In the genomic region with DNA sequence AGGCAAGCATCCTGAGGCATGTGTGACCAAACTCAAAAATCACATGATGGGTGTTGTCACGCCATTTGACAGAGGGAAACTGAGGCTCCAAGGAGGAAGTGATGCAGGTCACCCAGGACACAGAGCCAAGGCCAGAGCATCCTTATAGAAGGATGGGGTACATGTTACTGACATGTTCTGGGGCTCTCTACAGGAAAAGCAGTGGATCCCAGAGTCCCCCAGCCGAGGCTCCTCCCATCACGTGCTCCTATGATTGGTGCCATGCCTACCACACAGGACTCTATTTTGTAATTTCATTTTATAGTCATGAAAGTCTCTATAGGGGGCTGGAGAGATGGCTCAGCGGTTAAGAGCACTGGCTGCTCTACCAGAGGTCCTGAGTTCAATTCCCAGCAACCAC, we compare ENCODE assay signal across 10 mouse cellular contexts. TPM values are rescaled to one million over a fixed set of nuclear protein-coding genes. Genes with fewer than 3 reads are reported as not detected.
A peak's percentile ranks its signal among the peaks of the same experiment; 100 is the strongest.
DNase-seq lines count a peak whose midpoint lies in the region; ATAC-seq and TF ChIP-seq lines count a peak whose summit lies in the region.
"Had no signal": no experiment of that assay in that cellular context is flagged by ENCODE, and none has a peak within 500 bp of the region (broad histone marks: within the 10 kb centered on the region; RNA-seq: fewer than 3 reads in every experiment).

No protein-coding gene starts in this region.

- no peak for ATAC-seq in cerebellum, adult (ENCODE audit: insufficient number of reproducible peaks, low FRiP score, low TSS enrichment)
- no peak for ATAC-seq in kidney, postnatal 0 days (replicated peaks; ENCODE audit: low FRiP score, low read depth)
- ATAC-seq in embryonic facial prominence, embryonic 14.5 days (ENCODE audit: low read depth) = no peak
- no peak for ATAC-seq in limb, embryonic 12.5 days (ENCODE audit: insufficient number of reproducible peaks, insufficient read depth, low FRiP score, low TSS enrichment, low read depth)

- peaks cover 6% of the 10 kb centered on the region; the same call in 1 of the 2 replicates for H3K36me3 ChIP-seq in kidney, postnatal 0 days (ENCODE audit: insufficient read depth, low read length)
- H3K36me3 ChIP-seq in embryonic facial prominence, embryonic 14.5 days (ENCODE audit: control insufficient read depth, insufficient read depth, low read length) = peaks cover 49% of the 10 kb centered on the region
- H3K36me3 ChIP-seq in limb, embryonic 12.5 days = peaks cover 65% of the 10 kb centered on the region

- DNase-seq in cerebellum, adult 11-12 months = peak; percentile 45
- DNase-seq in kidney, postnatal 0 days (ENCODE audit: low spot score) = no peak
- DNase-seq in kidney, adult 8-10 months = no peak
- no peak for DNase-seq in embryonic facial prominence, embryonic 14.5 days (ENCODE audit: low spot score)
- no peak for DNase-seq in frontal cortex, postnatal 10 days (ENCODE audit: low spot score in 2 of 2)
- no peak for DNase-seq in spleen, postnatal 36 days (ENCODE audit: low spot score in 2 of 2)
- DNase-seq: lung, adult 18-20 months had no signal

- no peak overlapping the region for H3K9ac ChIP-seq in kidney, postnatal 0 days (ENCODE audit: low read depth, low read length)
- no peak overlapping the region for H3K9ac ChIP-seq in embryonic facial prominence, embryonic 14.5 days (ENCODE audit: low read depth, low read length)
- H3K9ac ChIP-seq in limb, embryonic 12.5 days (replicated peaks) = no peak overlapping the region

- peaks cover 18% of the 10 kb centered on the region for H3K4me1 ChIP-seq in kidney, postnatal 0 days (replicated peaks; ENCODE audit: insufficient read depth, low read length)
- peaks cover 28% of the 10 kb centered on the region for H3K4me1 ChIP-seq in embryonic facial prominence, embryonic 14.5 days (ENCODE audit: control insufficient read depth, insufficient read depth, low read length)
- H3K4me1 ChIP-seq in limb, embryonic 12.5 days (replicated peaks) = peaks cover 29% of the 10 kb centered on the region

- H3K4me3 ChIP-seq in kidney, postnatal 0 days (replicated peaks; ENCODE audit: low read depth, low read length) = no peak overlapping the region
- H3K4me3 ChIP-seq in embryonic facial prominence, embryonic 14.5 days (ENCODE audit: low read depth, low read length) = no peak overlapping the region
- no peak overlapping the region for H3K4me3 ChIP-seq in limb, embryonic 12.5 days (replicated peaks)

- WGBS in kidney, postnatal 0 days = 84% methylated on average over 4 of the region's 4 CpGs
- WGBS in embryonic facial prominence, embryonic 14.5 days = 81% methylated on average over 4 of the region's 4 CpGs
- 78% methylated on average over 4 of the region's 4 CpGs for WGBS in limb, embryonic 12.5 days

- H3K4me2 ChIP-seq in kidney, postnatal 0 days (ENCODE audit: low read length) = no peak overlapping the region
- no peak overlapping the region for H3K4me2 ChIP-seq in embryonic facial prominence, embryonic 14.5 days (ENCODE audit: low read depth, low read length)
- H3K4me2 ChIP-seq in limb, embryonic 12.5 days = no peak overlapping the region

- 0 out of 2 replicates have a peak overlapping the region, but pooled peaks have one; percentile 64 for H3K27ac ChIP-seq in kidney, postnatal 0 days
- H3K27ac ChIP-seq in embryonic facial prominence, embryonic 14.5 days (replicated peaks; ENCODE audit: low read depth, low read length) = peak overlapping the region; percentile 85
- peak overlapping the region; percentile 90 for H3K27ac ChIP-seq in limb, embryonic 12.5 days

- no peaks in the 10 kb centered on the region for H3K9me3 ChIP-seq in kidney, postnatal 0 days (replicated peaks; ENCODE audit: low read length)
- H3K9me3 ChIP-seq in embryonic facial prominence, embryonic 14.5 days (ENCODE audit: control insufficient read depth, low read length) = no peaks in the 10 kb centered on the region
- no peaks in the 10 kb centered on the region for H3K9me3 ChIP-seq in limb, embryonic 12.5 days

- no peak for TF ChIP-seq CTCF in kidney, postnatal 0 days (IDR thresholded peaks at IDR 0.05; ENCODE audit: low read depth)

- no peaks in the 10 kb centered on the region for H3K27me3 ChIP-seq in kidney, postnatal 0 days (ENCODE audit: insufficient read depth, low read length)
- no peaks in the 10 kb centered on the region for H3K27me3 ChIP-seq in embryonic facial prominence, embryonic 14.5 days (replicated peaks; ENCODE audit: control insufficient read depth, insufficient read depth, low read length)
- H3K27me3 ChIP-seq in limb, embryonic 12.5 days = no peaks in the 10 kb centered on the region

RNA-seq across cellular contexts. Expression of gene Soga1, which starts 21.3 kb away (rescaled TPM):
- 1.3 and 1.8 TPM in 2 replicates for polyA plus RNA-seq in kidney, postnatal 0 days (2015; fragmentation: Nextera tagmentation; extraction: Ambion mirVana)
- polyA plus RNA-seq in embryonic facial prominence, embryonic 14.5 days (2014; fragmentation: Nextera tagmentation; extraction: Ambion mirVana) = 5.2 and 6.3 TPM in 2 replicates
- polyA plus RNA-seq in limb, embryonic 12.5 days (2016; fragmentation: Nextera tagmentation; extraction: Ambion mirVana) = 5.0 and 5.6 TPM in 2 replicates

RNA-seq across cellular contexts. Expression of gene Tldc2, which starts 29.1 kb away (rescaled TPM):
- polyA plus RNA-seq in kidney, postnatal 0 days (2015; fragmentation: Nextera tagmentation; extraction: Ambion mirVana) = 2.2 and 2.5 TPM in 2 replicates
- polyA plus RNA-seq in embryonic facial prominence, embryonic 14.5 days (2014; fragmentation: Nextera tagmentation; extraction: Ambion mirVana) = not detected in 2 replicates
- not detected in 2 replicates for polyA plus RNA-seq in limb, embryonic 12.5 days (2016; fragmentation: Nextera tagmentation; extraction: Ambion mirVana)
- polyA plus RNA-seq: stomach, embryonic 14.5 days had no signal

RNA-seq across cellular contexts. Expression of gene Dsn1, which starts 50.8 kb away (rescaled TPM):
- polyA plus RNA-seq in kidney, postnatal 0 days (2015; fragmentation: Nextera tagmentation; extraction: Ambion mirVana) = 20.4 and 23.2 TPM in 2 replicates
- 25.8 and 32.7 TPM in 2 replicates for polyA plus RNA-seq in embryonic facial prominence, embryonic 14.5 days (2014; fragmentation: Nextera tagmentation; extraction: Ambion mirVana)
- 54.1 and 58.8 TPM in 2 replicates for polyA plus RNA-seq in limb, embryonic 12.5 days (2016; fragmentation: Nextera tagmentation; extraction: Ambion mirVana)
